Mouse (Mus musculus): Measurements from ENCODE around the gene Nr4a1.
A peak's percentile ranks its signal among the peaks of the same experiment; 100 is the strongest.

GRCm38 (mm10) chr15:101224006-101224906, 29.8 kb upstream of the Nr4a1 start, which contains the start of gene Grasp:
- peak; percentile 63; the same call in 1 of the 2 replicates for TF ChIP-seq POLR2A (IDR thresholded peaks at IDR 0.05; ENCODE audit: borderline replicate concordance, control insufficient read depth, low read depth, low read length)
- TF ChIP-seq CTCF (IDR thresholded peaks at IDR 0.05; ENCODE audit: control insufficient read depth, insufficient read depth, low read length), result no peak
